In genomic region chr10:81304597-81305238, GRCm38 (mm10) we compare ENCODE assay signal across 7 mouse cellular contexts. TPM values are rescaled to one million over a fixed set of nuclear protein-coding genes. Genes with fewer than 3 reads are reported as not detected.
DNase-seq lines count a peak whose midpoint lies in the region.

No protein-coding gene starts in this region.

- peak; percentile 67 to 70 for DNase-seq in layer of hippocampus, postnatal 10 days (ENCODE audit: low spot score in 2 of 2)
- no peak for DNase-seq in layer of hippocampus, adult 18-20 months (ENCODE audit: low spot score in 2 of 2)
- DNase-seq in R1 (ENCODE audit: low read depth, low spot score) = peak; percentile 78
- peak; percentile 79 to 85 for DNase-seq in cerebellum, postnatal 14 days
- DNase-seq in kidney, postnatal 14 days = peak; percentile 68
- peak; percentile 61 for DNase-seq in mesoderm, embryonic 11.5 days (ENCODE audit: low read depth, low spot score)
- DNase-seq in thymus, postnatal 36 days = peak; percentile 71 to 74

RNA-seq across cellular contexts. Expression of gene Pip5k1c, which starts 12.0 kb away (rescaled TPM):
- 100 to 1,000 TPM; 305 to 311 TPM for total RNA-seq in layer of hippocampus, postnatal 10 days (2021)
- total RNA-seq in layer of hippocampus, adult 18-20 months (2021) = 100 to 1,000 TPM; 303 to 304 TPM

RNA-seq across cellular contexts. Expression of gene Tjp3, which starts 13.3 kb away (rescaled TPM):
- 1 to 10 TPM; 1.4 to 2.3 TPM for total RNA-seq in layer of hippocampus, postnatal 10 days (2021)
- 1 to 10 TPM in 1 of 2 experiments, under 1 TPM in 1; 0.62 to 1.7 TPM for total RNA-seq in layer of hippocampus, adult 18-20 months (2021)

RNA-seq across cellular contexts. Expression of gene Cactin, which starts 16.2 kb away (rescaled TPM):
- total RNA-seq in layer of hippocampus, postnatal 10 days (2021) = 10 to 100 TPM; 24.7 to 25.6 TPM
- 10 to 100 TPM; 31.1 to 31.2 TPM for total RNA-seq in layer of hippocampus, adult 18-20 months (2021)

RNA-seq across cellular contexts. Expression of gene Tbxa2r, which starts 23.8 kb away (rescaled TPM):
- total RNA-seq in layer of hippocampus, postnatal 10 days (2021) = 1 to 10 TPM; 1.9 to 2.9 TPM
- 1 to 10 TPM in 1 of 2 experiments, under 1 TPM in 1; 0.74 to 1.0 TPM for total RNA-seq in layer of hippocampus, adult 18-20 months (2021)

RNA-seq across cellular contexts. Expression of gene Apba3, which starts 38.0 kb away (rescaled TPM):
- total RNA-seq in layer of hippocampus, postnatal 10 days (2021) = 10 to 100 TPM; 31.3 to 37.4 TPM
- 10 to 100 TPM; 39.3 to 40.9 TPM for total RNA-seq in layer of hippocampus, adult 18-20 months (2021)

Comparison
In these comparisons a context has a peak if more than half of its experiments do, and no peak if none do; other contexts are left out.
1. DNase-seq: peak in layer of hippocampus, postnatal 10 days (2 of 2), R1 (single experiment), cerebellum, postnatal 14 days (2 of 2), kidney, postnatal 14 days (single experiment), mesoderm, embryonic 11.5 days (single experiment) and thymus, postnatal 36 days (2 of 2); none in layer of hippocampus, adult 18-20 months (0 of 2).